In genomic region chr11:63093601-63094000, GRCm38 (mm10) we compare ENCODE assay signal across 18 mouse cellular contexts. TPM values are rescaled to one million over a fixed set of nuclear protein-coding genes. Genes with fewer than 3 reads are reported as not detected.
"Had no signal": no experiment of that assay in that cellular context is flagged by ENCODE, and none has a peak within 500 bp of the region (broad histone marks: within the 10 kb centered on the region; RNA-seq: fewer than 3 reads in every experiment).

No protein-coding gene starts in this region.

- H3K27ac ChIP-seq: hindbrain, postnatal 0 days; limb, embryonic 15.5 days; liver, embryonic 14.5 days; macrophage; midbrain, embryonic 12.5 days; neural tube, embryonic 13.5 days had no signal

- H3K9ac ChIP-seq: limb, embryonic 15.5 days; liver, embryonic 14.5 days; midbrain, embryonic 12.5 days; neural tube, embryonic 13.5 days had no signal

- H3K4me3 ChIP-seq: limb, embryonic 15.5 days; megakaryocyte, embryonic 14.5 days; midbrain, embryonic 12.5 days; neural tube, embryonic 13.5 days had no signal

- H3K36me3 ChIP-seq: limb, embryonic 15.5 days; midbrain, embryonic 12.5 days; neural tube, embryonic 13.5 days had no signal

- H3K27me3 ChIP-seq: limb, embryonic 15.5 days; midbrain, embryonic 12.5 days; neural tube, embryonic 13.5 days had no signal

- H3K4me1 ChIP-seq: megakaryocyte, embryonic 14.5 days; midbrain, embryonic 12.5 days; neural tube, embryonic 13.5 days had no signal

- DNase-seq: kidney, adult 8-10 months; kidney, postnatal 25 days; layer of hippocampus, postnatal 36 days; right cerebral cortex, adult 18-20 months; thymus, adult 2 months; thymus, postnatal 25 days had no signal

RNA-seq across cellular contexts. Expression of gene Tekt3, which starts 32.1 kb away (rescaled TPM):
- total RNA-seq: layer of hippocampus, postnatal 36 days; left cerebral cortex, postnatal 25 days had no signal
- polyA plus RNA-seq: hindbrain, postnatal 0 days; intestine, embryonic 16.5 days; kidney, embryonic 16.5 days; limb, embryonic 11.5 days; liver, embryonic 14.5 days; macrophage; midbrain, embryonic 12.5 days; midbrain, embryonic 16.5 days; neural tube, embryonic 13.5 days had no signal
